Mouse (Mus musculus) stomach, embryonic 14.5 days (tissue): ENCODE results near the gene Nat10. TPM values are rescaled to one million over a fixed set of nuclear protein-coding genes. Genes with fewer than 3 reads are reported as not detected.
A peak's percentile ranks its signal among the peaks of the same experiment; 100 is the strongest.

Experiments used
- ATAC-seq: fragments of 200-750 bp; cut with Nextera tagmentation; 2 replicates; pipeline ENCODE4 v1.8.0; 2017; ENCODE audit warnings: low read depth, moderate TSS enrichment; ENCODE audit not compliant: insufficient number of reproducible peaks, insufficient read depth, low FRiP score
- H3K27ac ChIP-seq: fragments of 300-500 bp; sonication (generic); 2 replicates; pipeline ENCODE4 v1.5.1; 2014; ENCODE audit warnings: mild to moderate bottlenecking, low read length, moderate library complexity, mixed read lengths
- H3K27me3 ChIP-seq: fragments of 300-500 bp; sonication (generic); 2 replicates; pipeline ENCODE4 v1.6.1; 2014; ENCODE audit warnings: low read length, control low read depth, mixed read lengths; ENCODE audit not compliant: control insufficient read depth, insufficient read depth
- H3K36me3 ChIP-seq: fragments of 300-500 bp; sonication (generic); 2 replicates; pipeline ENCODE4 v1.6.1; 2014; ENCODE audit warnings: mild to moderate bottlenecking, control low read depth, low read length, moderate library complexity, mixed read lengths; ENCODE audit not compliant: control insufficient read depth, insufficient read depth
- H3K4me1 ChIP-seq: fragments of 300-500 bp; sonication (generic); 2 replicates; pipeline ENCODE4 v1.6.1; 2014; ENCODE audit warnings: low read length, control low read depth, mixed read lengths; ENCODE audit not compliant: control insufficient read depth, insufficient read depth
- H3K4me2 ChIP-seq: fragments of 300-500 bp; sonication (generic); replicated peaks from 2 replicates; pipeline ENCODE4 v1.6.1; 2014; ENCODE audit warnings: low read depth, low read length, control low read depth
- H3K4me3 ChIP-seq: fragments of 300-500 bp; sonication (generic); 2 replicates; pipeline ENCODE4 v1.5.1; 2014; ENCODE audit warnings: low read depth, low read length, control low read depth
- H3K9ac ChIP-seq: fragments of 300-500 bp; sonication (generic); replicated peaks from 2 replicates; pipeline ENCODE4 v1.6.1; 2014; ENCODE audit warnings: low read depth, mild to moderate bottlenecking, control low read depth, low read length, moderate library complexity, mixed read lengths
- H3K9me3 ChIP-seq: fragments of 300-500 bp; sonication (generic); 2 replicates; pipeline ENCODE4 v1.6.1; 2016; ENCODE audit warnings: low read depth, low read length, control low read depth; ENCODE audit not compliant: control insufficient read depth
- WGBS: fragments of 180-500 bp; shearing (Covaris S2); extraction: QIAGEN DNeasy Blood & Tissue Kit; methylation state at CpG from one replicate; pipeline ENCODE4 v1.1.7; 2014; 5-methylcytosine and 5-hydroxymethylcytosine counted together
- polyA plus RNA-seq: library from polyadenylated mRNA; unstranded; fragments of >200 nt; fragmentation: Nextera tagmentation; extraction: Ambion mirVana; gene quantifications from 2 replicates; pipeline ENCODE4 v1.2.1, GENCODE M21; 2014

Gene Nat10
- polyA plus RNA-seq, 1 experiment from 2014 or later, result 27.4 TPM

DNA sequence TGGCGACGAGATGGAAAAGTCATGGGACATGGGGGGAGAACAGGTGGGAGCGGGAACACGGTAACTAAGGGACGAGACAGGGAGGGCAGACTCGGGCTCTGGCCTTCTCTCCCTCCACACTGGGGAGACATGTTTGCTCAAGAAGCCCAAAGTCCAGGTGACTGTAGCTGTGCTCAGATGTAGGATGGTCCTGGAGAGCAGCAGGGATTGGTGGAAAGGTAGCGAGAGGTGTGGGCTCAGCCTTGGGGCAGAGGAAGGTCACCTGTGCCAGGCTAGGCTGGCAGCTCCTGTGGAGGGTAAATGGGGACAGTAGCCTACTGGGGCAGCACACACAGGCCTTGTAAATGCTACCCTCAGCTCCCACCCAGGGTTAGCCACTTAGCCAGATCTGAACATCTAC lies 47.2 kb downstream of the Nat10 start:
- 67% methylated on average over 7 of the region's 7 CpGs for WGBS
- Histone ChIP-seq H3K9ac (no peak overlapping the region), H3K4me1 (no peaks in the 10 kb centered on the region), H3K4me3 (no peak overlapping the region), H3K9me3 (no peaks in the 10 kb centered on the region), H3K4me2 (no peak overlapping the region), H3K27me3 (no peaks in the 10 kb centered on the region), H3K27ac (no peak overlapping the region), H3K36me3 (peaks cover 7% of the 10 kb centered on the region)
- ATAC-seq, result no peak

DNA sequence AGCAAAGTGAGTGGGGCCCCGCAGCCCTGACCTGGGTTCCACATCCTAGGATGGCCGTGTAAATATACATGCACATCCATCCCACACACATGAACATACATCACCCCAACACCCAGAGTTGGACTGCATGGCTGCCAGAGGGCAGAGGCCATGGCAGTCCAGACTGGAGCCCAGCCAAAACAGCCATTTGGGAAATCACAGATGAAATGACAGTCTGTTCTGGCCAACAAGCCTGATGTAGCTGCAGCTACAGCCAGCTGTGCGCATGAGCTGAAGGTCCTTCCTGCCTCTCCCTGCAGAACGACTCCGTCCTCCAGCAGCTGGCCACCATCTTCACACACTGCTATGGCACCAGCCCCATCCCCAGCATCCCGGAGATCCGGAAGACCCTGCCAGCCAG lies 50.2 kb downstream of the Nat10 start:
- no peak overlapping the region for H3K9ac ChIP-seq
- peak overlapping the region; percentile 24; the same call in 1 of the 2 replicates for H3K27ac ChIP-seq
- H3K4me3 ChIP-seq, result no peak overlapping the region
- peak; percentile 48; the same call in 1 of the 2 replicates for ATAC-seq
- WGBS, result 47% methylated on average over 7 of the region's 7 CpGs
- H3K36me3 ChIP-seq, result no peaks in the 10 kb centered on the region
- no peaks in the 10 kb centered on the region for H3K27me3 ChIP-seq
- H3K4me2 ChIP-seq, result no peak overlapping the region
- H3K9me3 ChIP-seq, result no peaks in the 10 kb centered on the region
- 0 out of 2 replicates have a peak, but pooled peaks cover 6% of the 10 kb centered on the region for H3K4me1 ChIP-seq

GRCm38 (mm10) chr2:103707056-103707776 lies 53.9 kb downstream of the Nat10 start:
- Histone ChIP-seq H3K27ac (no peak overlapping the region), H3K4me3 (no peak overlapping the region), H3K9me3 (no peaks in the 10 kb centered on the region), H3K4me1 (0 out of 2 replicates have a peak, but pooled peaks cover 6% of the 10 kb centered on the region), H3K4me2 (no peak overlapping the region), H3K36me3 (no peaks in the 10 kb centered on the region), H3K9ac (no peak overlapping the region), H3K27me3 (no peaks in the 10 kb centered on the region)
- no peak for ATAC-seq
- WGBS, result 82% methylated on average over 6 of the region's 6 CpGs

DNA sequence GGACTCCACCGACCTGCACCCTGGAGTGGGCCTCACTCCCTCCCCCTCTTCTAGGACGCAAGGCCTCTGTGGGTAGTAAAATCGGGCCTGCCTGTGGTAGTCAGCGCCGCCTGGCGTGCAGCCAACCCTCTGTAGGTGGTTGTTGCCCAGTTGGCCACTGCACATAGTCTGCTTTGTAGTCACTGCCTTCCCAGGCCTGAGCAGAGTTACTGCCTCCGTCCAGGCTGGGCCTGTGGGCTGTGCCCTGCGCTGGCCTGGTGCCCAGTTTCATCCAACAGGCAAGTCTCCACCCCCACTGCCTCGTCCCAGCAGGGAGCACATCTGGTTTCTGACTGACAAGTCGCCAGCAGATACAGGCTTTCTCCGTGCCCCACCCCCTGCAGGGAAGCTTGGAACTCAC lies 54.8 kb downstream of the Nat10 start:
- H3K9me3 ChIP-seq, result no peaks in the 10 kb centered on the region
- no peaks in the 10 kb centered on the region for H3K27me3 ChIP-seq
- 43% methylated on average over 11 of the region's 11 CpGs for WGBS
- H3K4me1 ChIP-seq, result 0 out of 2 replicates have a peak, but pooled peaks cover 6% of the 10 kb centered on the region
- no peak overlapping the region for H3K4me3 ChIP-seq
- no peak overlapping the region for H3K9ac ChIP-seq
- no peak overlapping the region for H3K4me2 ChIP-seq
- peak; percentile 76 for ATAC-seq
- no peak overlapping the region for H3K27ac ChIP-seq
- no peaks in the 10 kb centered on the region for H3K36me3 ChIP-seq

DNA sequence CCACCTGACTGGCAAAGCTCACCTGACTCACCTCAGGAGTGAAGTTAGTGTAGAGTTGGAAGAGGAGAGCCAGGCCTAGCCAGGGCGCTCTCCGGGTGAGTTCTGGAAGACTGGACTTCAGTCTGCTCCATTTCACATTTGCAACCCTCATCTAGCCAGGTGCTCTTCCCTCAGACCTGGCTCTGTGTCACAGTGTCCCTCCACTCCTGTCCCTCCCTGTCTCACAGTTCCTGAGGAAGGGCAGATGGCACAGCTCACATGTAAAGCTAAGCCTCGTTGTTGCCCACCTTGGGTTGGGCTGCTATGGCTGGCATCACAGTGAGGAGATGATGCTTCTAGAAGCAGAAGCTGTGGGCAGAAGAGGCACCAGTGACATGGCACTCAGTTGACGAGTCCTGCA lies 55.2 kb downstream of the Nat10 start:
- Histone ChIP-seq H3K36me3 (no peaks in the 10 kb centered on the region), H3K9me3 (no peaks in the 10 kb centered on the region), H3K9ac (no peak overlapping the region), H3K4me2 (no peak overlapping the region), H3K4me3 (no peak overlapping the region), H3K27ac (no peak overlapping the region), H3K4me1 (0 out of 2 replicates have a peak, but pooled peaks cover 6% of the 10 kb centered on the region), H3K27me3 (no peaks in the 10 kb centered on the region)
- no peak for ATAC-seq
- 84% methylated on average over 4 of the region's 4 CpGs for WGBS

GRCm38 (mm10) chr2:103703865-103704264 lies 57.2 kb downstream of the Nat10 start:
- Histone ChIP-seq H3K4me3 (no peak overlapping the region), H3K27ac (no peak overlapping the region), H3K4me2 (no peak overlapping the region), H3K9me3 (no peaks in the 10 kb centered on the region), H3K27me3 (no peaks in the 10 kb centered on the region), H3K36me3 (no peaks in the 10 kb centered on the region), H3K9ac (no peak overlapping the region), H3K4me1 (0 out of 2 replicates have a peak, but pooled peaks cover 6% of the 10 kb centered on the region)
- 41% methylated on average over 4 of the region's 4 CpGs for WGBS
- no peak; the same call in 1 of the 2 replicates for ATAC-seq

- Histone ChIP-seq H3K4me1 (0 out of 2 replicates have a peak, but pooled peaks cover 6% of the 10 kb centered on the region), H3K36me3 (no peaks in the 10 kb centered on the region), H3K4me3 (no peak overlapping the region), H3K27me3 (no peaks in the 10 kb centered on the region), H3K27ac (no peak overlapping the region), H3K4me2 (no peak overlapping the region), H3K9ac (no peak overlapping the region), H3K9me3 (no peaks in the 10 kb centered on the region)
- WGBS, result 78% methylated on average over 10 of the region's 10 CpGs
- ATAC-seq, result no peak
Measured at GRCm38 (mm10) chr2:103703336-103703735, 57.7 kb downstream of the Nat10 start.

DNA sequence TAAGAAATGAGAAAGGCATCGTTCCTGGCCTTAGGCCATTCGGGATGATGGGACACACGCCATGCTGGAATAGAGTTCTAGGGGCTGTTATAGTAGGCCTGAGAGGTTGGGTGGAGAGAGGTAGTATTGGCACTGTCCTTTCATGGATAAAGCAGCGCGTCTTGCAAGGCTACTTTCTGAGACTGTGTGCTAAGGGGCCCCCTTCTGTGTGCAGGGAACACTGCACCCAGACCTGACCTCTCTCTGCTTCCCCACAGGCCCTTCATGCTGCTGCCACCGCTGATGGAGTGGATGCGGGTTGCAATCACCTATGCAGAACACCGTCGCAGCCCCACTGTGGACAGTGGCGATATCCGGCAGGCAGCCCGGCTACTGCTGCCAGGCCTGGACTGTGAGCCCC lies 60.6 kb downstream of the Nat10 start:
- H3K4me2 ChIP-seq, result no peak overlapping the region
- H3K4me3 ChIP-seq, result no peak overlapping the region
- no peaks in the 10 kb centered on the region for H3K36me3 ChIP-seq
- no peak overlapping the region for H3K27ac ChIP-seq
- no peaks in the 10 kb centered on the region for H3K4me1 ChIP-seq
- H3K27me3 ChIP-seq, result no peaks in the 10 kb centered on the region
- 77% methylated on average over 12 of the region's 12 CpGs for WGBS
- no peak overlapping the region for H3K9ac ChIP-seq
- no peak for ATAC-seq
- no peaks in the 10 kb centered on the region for H3K9me3 ChIP-seq

DNA sequence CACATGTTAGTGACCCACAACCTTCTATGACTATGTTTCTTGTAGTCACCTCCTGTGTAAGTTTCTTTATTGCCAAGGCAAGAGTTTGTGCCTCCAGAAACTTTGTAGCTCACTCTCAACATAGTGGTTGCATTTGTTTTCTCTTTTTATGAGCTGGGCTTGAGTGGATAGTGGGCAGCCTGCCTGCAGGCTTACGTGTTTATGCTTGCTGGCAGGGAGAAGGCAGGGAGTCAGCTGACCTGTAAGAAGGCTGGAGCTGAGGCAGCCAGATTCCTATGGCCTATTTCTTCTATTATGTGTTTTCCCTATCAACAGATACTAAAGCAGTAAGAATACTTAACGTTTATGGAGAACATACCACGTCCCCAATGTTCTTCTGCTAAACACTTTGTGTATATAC lies 64.9 kb downstream of the Nat10 start:
- no peaks in the 10 kb centered on the region for H3K9me3 ChIP-seq
- H3K36me3 ChIP-seq, result no peaks in the 10 kb centered on the region
- 64% methylated on average over 3 of the region's 3 CpGs for WGBS
- no peak overlapping the region for H3K4me3 ChIP-seq
- no peak for ATAC-seq
- no peaks in the 10 kb centered on the region for H3K27me3 ChIP-seq
- H3K4me1 ChIP-seq, result no peaks in the 10 kb centered on the region
- no peak overlapping the region for H3K27ac ChIP-seq
- H3K4me2 ChIP-seq, result no peak overlapping the region
- no peak overlapping the region for H3K9ac ChIP-seq
